Mouse (Mus musculus) kidney, embryonic 15.5 days (tissue): ENCODE data around the gene Mllt6. TPM values are rescaled to one million over a fixed set of nuclear protein-coding genes. Genes with fewer than 3 reads are reported as not detected.
A peak's percentile ranks its signal among the peaks of the same experiment; 100 is the strongest.

Experiments
- ATAC-seq: fragments of 200-750 bp; cut with Nextera tagmentation; replicated peaks from 2 replicates; pipeline ENCODE4 v1.8.0; 2017; ENCODE audit warnings: moderate TSS enrichment; ENCODE audit not compliant: low FRiP score
- H3K27ac ChIP-seq: fragments of 300-500 bp; sonication (generic); 2 replicates; pipeline ENCODE4 v1.5.1; 2015; ENCODE audit warnings: mild to moderate bottlenecking, inconsistent platforms
- H3K27me3 ChIP-seq: fragments of 300-500 bp; sonication (generic); 2 replicates; pipeline ENCODE4 v1.6.1; 2015; ENCODE audit warnings: inconsistent platforms
- H3K36me3 ChIP-seq: fragments of 300-500 bp; sonication (generic); 2 replicates; pipeline ENCODE4 v1.6.1; 2015; ENCODE audit warnings: inconsistent platforms
- H3K4me1 ChIP-seq: fragments of 300-500 bp; sonication (generic); 2 replicates; pipeline ENCODE4 v1.6.1; 2015; ENCODE audit warnings: inconsistent platforms
- H3K4me2 ChIP-seq: fragments of 300-500 bp; sonication (generic); 2 replicates; pipeline ENCODE4 v1.6.1; 2015; ENCODE audit warnings: moderate library complexity, mild to moderate bottlenecking, inconsistent platforms
- H3K4me3 ChIP-seq: fragments of 300-500 bp; sonication (generic); replicated peaks from 2 replicates; pipeline ENCODE4 v1.5.1; 2015; ENCODE audit warnings: mild to moderate bottlenecking, inconsistent platforms
- H3K9ac ChIP-seq: fragments of 300-500 bp; sonication (generic); 2 replicates; pipeline ENCODE4 v1.6.1; 2015; ENCODE audit warnings: mild to moderate bottlenecking, inconsistent platforms
- H3K9me3 ChIP-seq: fragments of 300-500 bp; sonication (generic); replicated peaks from 2 replicates; pipeline ENCODE4 v1.6.1; 2016; ENCODE audit warnings: inconsistent platforms
- WGBS: fragments of 180-500 bp; shearing (Covaris S2); methylation state at CpG from one replicate; pipeline ENCODE4 v1.1.7; 2015; ENCODE audit warnings: mixed read lengths; 5-methylcytosine and 5-hydroxymethylcytosine counted together
- polyA plus RNA-seq: library from polyadenylated mRNA; unstranded; fragments of >200 nt; fragmentation: Nextera tagmentation; extraction: Ambion mirVana; gene quantifications from 2 replicates; pipeline ENCODE4 v1.2.1, GENCODE M21; 2015

Mllt6 gene
- 2.8 and 3.9 TPM in 2 replicates for polyA plus RNA-seq

GRCm38 (mm10) chr11:97662893-97663527 lies at the start of gene Mllt6:
Gene Mllt6 (plus strand): TSS chr11:97663414.
- H3K27ac ChIP-seq: peak within 1 kb of the TSS; percentile 95
- peaks cover 29% of the 10 kb centered on the region for H3K36me3 ChIP-seq
- WGBS: under 1% methylated on average over 20 of the region's 76 CpGs
- H3K9ac ChIP-seq: peak within 1 kb of the TSS; percentile 83
- H3K4me2 ChIP-seq: peak within 1 kb of the TSS; percentile 84
- H3K9me3 ChIP-seq: no peaks in the 10 kb centered on the region
- peaks cover 63% of the 10 kb centered on the region for H3K4me1 ChIP-seq
- peak; percentile 15 for ATAC-seq
- peak within 1 kb of the TSS; percentile 85 for H3K4me3 ChIP-seq
- H3K27me3 ChIP-seq: peaks cover 4% of the 10 kb centered on the region; the same call in 1 of the 2 replicates

GRCm38 (mm10) chr11:97615276-97615675 lies 47.9 kb upstream of the Mllt6 start:
- Histone ChIP-seq H3K36me3 (no peaks in the 10 kb centered on the region), H3K27me3 (peaks cover 30% of the 10 kb centered on the region), H3K4me3 (no peak overlapping the region), H3K9me3 (no peaks in the 10 kb centered on the region), H3K27ac (no peak overlapping the region), H3K4me1 (peaks cover 14% of the 10 kb centered on the region), H3K4me2 (no peak overlapping the region), H3K9ac (no peak overlapping the region)
- ATAC-seq: no peak
- WGBS: 87% methylated on average over 4 of the region's 4 CpGs

- Histone ChIP-seq H3K9ac (no peak overlapping the region), H3K4me1 (peaks cover 9% of the 10 kb centered on the region), H3K4me3 (no peak overlapping the region), H3K36me3 (no peaks in the 10 kb centered on the region), H3K9me3 (no peaks in the 10 kb centered on the region), H3K4me2 (no peak overlapping the region), H3K27me3 (peaks cover 39% of the 10 kb centered on the region), H3K27ac (no peak overlapping the region)
- ATAC-seq: no peak
- WGBS: 35% methylated on average over 11 of the region's 11 CpGs
Observed at GRCm38 (mm10) chr11:97618368-97618767, 44.8 kb upstream of the Mllt6 start.

- H3K27ac ChIP-seq: no peak overlapping the region
- 0 out of 2 replicates have a peak, but pooled peaks have one; percentile 46 for ATAC-seq
Observed at GRCm38 (mm10) chr11:97619391-97619795, 43.8 kb upstream of the Mllt6 start.

GRCm38 (mm10) chr11:97622440-97622839 lies 40.8 kb upstream of the Mllt6 start:
- Histone ChIP-seq H3K4me2 (no peak overlapping the region), H3K4me3 (no peak overlapping the region), H3K27ac (no peak overlapping the region), H3K9ac (no peak overlapping the region), H3K36me3 (no peaks in the 10 kb centered on the region), H3K27me3 (peaks cover 70% of the 10 kb centered on the region), H3K9me3 (no peaks in the 10 kb centered on the region), H3K4me1 (peaks cover 24% of the 10 kb centered on the region)
- 4% methylated on average over 6 of the region's 6 CpGs for WGBS
- ATAC-seq: no peak

More at GRCm38 (mm10) chr11:97619391-97619795, 43.8 kb upstream of the Mllt6 start:
- Histone ChIP-seq H3K36me3 (no peaks in the 10 kb centered on the region), H3K4me1 (peaks cover 9% of the 10 kb centered on the region), H3K27me3 (peaks cover 48% of the 10 kb centered on the region), H3K4me2 (no peak overlapping the region), H3K9me3 (no peaks in the 10 kb centered on the region), H3K4me3 (no peak overlapping the region), H3K9ac (no peak overlapping the region)
- 49% methylated on average over 5 of the region's 5 CpGs for WGBS

GRCm38 (mm10) chr11:97623166-97623565 lies 40.0 kb upstream of the Mllt6 start:
- no peak for ATAC-seq
- no peaks in the 10 kb centered on the region for H3K36me3 ChIP-seq
- no peak overlapping the region for H3K4me3 ChIP-seq
- H3K9me3 ChIP-seq: no peaks in the 10 kb centered on the region
- H3K9ac ChIP-seq: no peak overlapping the region
- H3K27me3 ChIP-seq: peaks cover 70% of the 10 kb centered on the region
- H3K4me2 ChIP-seq: no peak overlapping the region
- WGBS: 69% methylated on average over 9 of the region's 9 CpGs
- H3K4me1 ChIP-seq: peaks cover 27% of the 10 kb centered on the region
- H3K27ac ChIP-seq: no peak overlapping the region

- Histone ChIP-seq H3K4me1 (peaks cover 45% of the 10 kb centered on the region), H3K36me3 (no peaks in the 10 kb centered on the region), H3K4me2 (no peak overlapping the region), H3K4me3 (no peak overlapping the region), H3K27ac (no peak overlapping the region), H3K9ac (no peak overlapping the region), H3K9me3 (no peaks in the 10 kb centered on the region), H3K27me3 (peaks cover 80% of the 10 kb centered on the region)
- ATAC-seq: no peak
- WGBS: 81% methylated on average over 5 of the region's 5 CpGs
Observed at GRCm38 (mm10) chr11:97625551-97625950, 37.7 kb upstream of the Mllt6 start.

- WGBS: 10% methylated on average over 13 of the region's 13 CpGs
- H3K9me3 ChIP-seq: no peaks in the 10 kb centered on the region
- ATAC-seq: no peak
Observed at GRCm38 (mm10) chr11:97626431-97626830, 36.8 kb upstream of the Mllt6 start.

GRCm38 (mm10) chr11:97626850-97627249 lies 36.4 kb upstream of the Mllt6 start:
- no peak overlapping the region for H3K4me3 ChIP-seq
- H3K4me1 ChIP-seq: peaks cover 46% of the 10 kb centered on the region
- no peak overlapping the region for H3K27ac ChIP-seq
- 10% methylated on average over 10 of the region's 10 CpGs for WGBS
- peak overlapping the region; percentile 97 for H3K4me2 ChIP-seq
- no peak for ATAC-seq
- peaks cover 93% of the 10 kb centered on the region for H3K27me3 ChIP-seq
- no peaks in the 10 kb centered on the region for H3K9me3 ChIP-seq
- H3K9ac ChIP-seq: no peak overlapping the region
- H3K36me3 ChIP-seq: no peaks in the 10 kb centered on the region

More at GRCm38 (mm10) chr11:97626431-97626830, 36.8 kb upstream of the Mllt6 start:
- no peaks in the 10 kb centered on the region for H3K36me3 ChIP-seq
- H3K4me3 ChIP-seq: no peak overlapping the region
- H3K4me2 ChIP-seq: 0 out of 2 replicates have a peak overlapping the region, but pooled peaks have one; percentile 2
- peaks cover 46% of the 10 kb centered on the region for H3K4me1 ChIP-seq
- peaks cover 89% of the 10 kb centered on the region for H3K27me3 ChIP-seq
- H3K27ac ChIP-seq: no peak overlapping the region
- no peak overlapping the region for H3K9ac ChIP-seq

GRCm38 (mm10) chr11:97627556-97628302 lies 35.5 kb upstream of the Mllt6 start:
- ATAC-seq: no peak
- Histone ChIP-seq H3K27ac (no peak overlapping the region), H3K9me3 (no peaks in the 10 kb centered on the region), H3K4me2 (peak overlapping the region; percentile 97), H3K27me3 (peaks cover 93% of the 10 kb centered on the region), H3K9ac (no peak overlapping the region), H3K4me1 (peaks cover 46% of the 10 kb centered on the region), H3K4me3 (peak overlapping the region; percentile 74), H3K36me3 (no peaks in the 10 kb centered on the region)
- 6% methylated on average over 30 of the region's 30 CpGs for WGBS

- peaks cover 46% of the 10 kb centered on the region for H3K4me1 ChIP-seq
- 0 out of 2 replicates have a peak overlapping the region, but pooled peaks have one; percentile 74 for H3K9ac ChIP-seq
- WGBS: 1% methylated on average over 28 of the region's 28 CpGs
- H3K27me3 ChIP-seq: peaks cover 88% of the 10 kb centered on the region
- H3K27ac ChIP-seq: no peak overlapping the region
- H3K36me3 ChIP-seq: no peaks in the 10 kb centered on the region
- peak overlapping the region; percentile 97 for H3K4me2 ChIP-seq
- ATAC-seq: no peak
- H3K9me3 ChIP-seq: no peaks in the 10 kb centered on the region
- peak overlapping the region; percentile 74 for H3K4me3 ChIP-seq
Observed at GRCm38 (mm10) chr11:97628303-97628567, 35.0 kb upstream of the Mllt6 start.
